Mouse (Mus musculus) heart, postnatal 0 days (tissue): ENCODE data around the gene Adam1a.

Experiments
- CTCF ChIP-seq: IDR thresholded peaks from 2 replicates; pipeline ENCODE4 v1.5.1; 2016; ENCODE audit warnings: antibody characterized with exemption, control low read depth, low read depth
- EP300 ChIP-seq: IDR thresholded peaks from 2 replicates; pipeline ENCODE4 v1.6.1; 2016; ENCODE audit warnings: antibody characterized with exemption, low read depth

GRCm38 (mm10) chr5:121547084-121547483 is 1.8 kb upstream of the Adam1a start:
- TF ChIP-seq CTCF (no peak), EP300 (no peak)
